Mouse (Mus musculus) lung, embryonic 16.5 days (tissue): ENCODE data around the gene Dap. TPM values are rescaled to one million over a fixed set of nuclear protein-coding genes. Genes with fewer than 3 reads are reported as not detected.

ENCODE experiments used
- ATAC-seq: fragments of 200-750 bp; cut with Nextera tagmentation; 2 replicates; pipeline ENCODE4 v1.8.0; 2017; ENCODE audit warnings: low read depth, mild to moderate bottlenecking, moderate library complexity
- H3K27ac ChIP-seq: fragments of 300-500 bp; sonication (generic); 2 replicates; pipeline ENCODE4 v1.5.1; 2014; ENCODE audit warnings: mild to moderate bottlenecking, control low read depth, low read length
- H3K27me3 ChIP-seq: fragments of 300-500 bp; sonication (generic); 2 replicates; pipeline ENCODE4 v1.6.1; 2014; ENCODE audit warnings: low read depth, low read length, mixed read lengths; ENCODE audit not compliant: control insufficient read depth, insufficient read depth
- H3K36me3 ChIP-seq: fragments of 300-500 bp; sonication (generic); 2 replicates; pipeline ENCODE4 v1.6.1; 2014; ENCODE audit warnings: low read length; ENCODE audit not compliant: control insufficient read depth, insufficient read depth
- H3K4me1 ChIP-seq: fragments of 300-500 bp; sonication (generic); replicated peaks from 2 replicates; pipeline ENCODE4 v1.6.1; 2014; ENCODE audit warnings: low read length, mixed read lengths; ENCODE audit not compliant: control insufficient read depth, insufficient read depth
- H3K4me2 ChIP-seq: fragments of 300-500 bp; sonication (generic); 2 replicates; pipeline ENCODE4 v1.6.1; 2014; ENCODE audit warnings: low read depth, low read length, control low read depth
- H3K4me3 ChIP-seq: fragments of 300-500 bp; sonication (generic); 2 replicates; pipeline ENCODE4 v1.5.1; 2014; ENCODE audit warnings: mild to moderate bottlenecking, low read length, control low read depth
- H3K9ac ChIP-seq: fragments of 300-500 bp; sonication (generic); 2 replicates; pipeline ENCODE4 v1.6.1; 2014; ENCODE audit warnings: low read length, control low read depth
- H3K9me3 ChIP-seq: fragments of 300-500 bp; sonication (generic); 2 replicates; pipeline ENCODE4 v1.6.1; 2016; ENCODE audit warnings: low read length; ENCODE audit not compliant: control insufficient read depth
- WGBS: fragments of 180-500 bp; shearing (Covaris S2); extraction: QIAGEN DNeasy Blood & Tissue Kit; methylation state at CpG from one replicate; pipeline ENCODE4 v1.1.7; 2014; 5-methylcytosine and 5-hydroxymethylcytosine counted together
- polyA plus RNA-seq: library from polyadenylated mRNA; unstranded; fragments of >200 nt; fragmentation: Nextera tagmentation; extraction: Ambion mirVana; gene quantifications from 2 replicates; pipeline ENCODE4 v1.2.1, GENCODE M21; 2015

Dap gene
- polyA plus RNA-seq, 1 experiment from 2014 or later, result 93.4 TPM

DNA sequence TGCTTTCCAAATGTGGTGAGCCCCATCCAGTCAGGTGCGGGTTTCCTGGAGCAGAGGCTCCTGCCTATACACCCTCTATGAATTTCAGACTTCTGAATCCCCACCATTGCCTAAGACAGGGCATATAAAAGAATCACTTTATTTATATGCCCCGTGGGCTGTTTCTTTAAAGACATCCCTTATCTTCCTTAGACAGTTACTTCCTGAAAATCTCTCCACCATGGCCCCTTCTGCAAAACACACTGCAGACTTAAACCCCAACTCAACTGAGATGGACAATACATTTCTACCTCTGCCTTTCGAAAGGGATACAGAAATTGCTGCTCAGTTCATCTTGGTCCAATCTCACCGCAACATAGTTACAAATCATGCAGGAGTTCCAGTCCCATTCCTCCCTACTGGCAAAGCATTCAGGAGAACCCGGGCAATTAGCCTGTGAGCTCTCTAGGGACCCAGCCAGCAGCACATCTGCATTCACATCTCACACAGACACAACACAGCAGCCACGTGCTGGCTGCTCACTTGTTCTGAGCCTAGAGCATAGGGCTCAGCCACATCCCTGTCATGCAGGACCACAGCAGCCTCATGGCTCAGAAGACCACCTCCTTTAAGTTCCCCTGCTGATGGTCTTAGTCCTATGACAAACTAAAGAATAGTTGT lies 75.3 kb downstream of the Dap start:
- no peaks in the 10 kb centered on the region for H3K9me3 ChIP-seq
- ATAC-seq, result no peak
- H3K4me2 ChIP-seq, result no peak overlapping the region
- peaks cover 20% of the 10 kb centered on the region for H3K27me3 ChIP-seq
- peaks cover 4% of the 10 kb centered on the region for H3K4me1 ChIP-seq
- WGBS, result 64% methylated on average over 6 of the region's 6 CpGs
- H3K27ac ChIP-seq, result no peak overlapping the region
- no peak overlapping the region for H3K4me3 ChIP-seq
- no peaks in the 10 kb centered on the region for H3K36me3 ChIP-seq
- no peak overlapping the region for H3K9ac ChIP-seq

DNA sequence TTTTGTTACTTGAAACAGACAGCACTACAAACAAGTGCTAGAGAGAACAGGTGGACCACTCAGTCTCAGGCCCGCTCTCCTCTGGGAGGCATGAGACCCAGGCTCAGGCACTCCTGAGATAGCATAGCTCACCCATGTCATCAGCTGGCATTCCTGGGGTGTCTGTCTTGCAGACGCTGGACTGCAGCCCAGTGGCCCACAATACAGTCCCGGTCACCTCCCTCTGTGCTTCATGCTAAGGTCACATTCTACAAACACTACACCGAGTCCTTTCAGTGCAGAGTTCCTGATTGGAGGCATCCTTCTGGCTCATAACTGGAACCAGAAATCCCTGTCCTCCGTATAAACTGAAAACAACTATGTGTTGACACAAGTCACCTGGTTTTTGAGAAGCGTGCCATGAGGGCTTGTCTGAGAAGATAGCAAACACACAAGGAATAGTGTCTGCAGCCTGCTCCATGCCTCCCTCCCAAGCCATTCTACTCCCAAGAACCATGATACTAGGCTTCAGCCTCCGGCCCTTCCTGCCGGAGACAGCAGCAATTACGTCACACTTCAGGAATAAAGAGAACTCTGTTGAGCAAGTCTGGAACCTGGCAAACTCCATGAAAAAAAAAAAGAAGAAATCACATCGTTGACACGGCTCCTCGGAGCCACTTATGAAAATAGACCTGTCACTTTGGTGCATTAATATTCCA lies 78.3 kb downstream of the Dap start:
- no peak overlapping the region for H3K27ac ChIP-seq
- H3K4me3 ChIP-seq, result no peak overlapping the region
- H3K4me1 ChIP-seq, result peaks cover 4% of the 10 kb centered on the region
- WGBS, result 16% methylated on average over 12 of the region's 12 CpGs
- no peaks in the 10 kb centered on the region for H3K36me3 ChIP-seq
- ATAC-seq, result 0 out of 2 replicates have a peak, but pooled peaks have one; percentile 41
- H3K9ac ChIP-seq, result no peak overlapping the region
- H3K9me3 ChIP-seq, result no peaks in the 10 kb centered on the region
- peaks cover 6% of the 10 kb centered on the region for H3K27me3 ChIP-seq
- no peak overlapping the region for H3K4me2 ChIP-seq

DNA sequence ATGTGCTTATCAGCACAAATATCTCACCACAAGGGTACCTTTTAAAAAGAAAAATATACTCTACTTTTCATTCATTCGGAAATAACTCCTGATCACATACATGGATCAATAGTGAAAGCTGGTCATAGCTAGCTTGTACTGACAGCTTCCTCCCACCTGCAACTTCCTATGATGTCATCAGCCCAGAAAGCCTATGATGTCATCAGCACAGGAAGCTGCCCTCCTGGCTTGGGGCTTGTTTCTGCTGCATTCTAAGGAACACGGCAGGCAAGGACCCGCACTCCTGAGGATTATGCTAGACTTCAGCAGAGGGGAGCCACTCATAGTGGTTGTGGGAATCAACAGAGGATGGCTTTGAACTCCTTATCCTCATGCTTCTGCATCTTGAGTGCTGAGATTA lies 80.2 kb downstream of the Dap start:
- H3K27ac ChIP-seq, result no peak overlapping the region
- ATAC-seq, result no peak
- no peak overlapping the region for H3K4me2 ChIP-seq
- H3K9me3 ChIP-seq, result no peaks in the 10 kb centered on the region
- H3K36me3 ChIP-seq, result no peaks in the 10 kb centered on the region
- peaks cover 4% of the 10 kb centered on the region for H3K4me1 ChIP-seq
- no peak overlapping the region for H3K4me3 ChIP-seq
- WGBS, result 68% methylated on average over 3 of the region's 3 CpGs
- H3K27me3 ChIP-seq, result no peaks in the 10 kb centered on the region
- no peak overlapping the region for H3K9ac ChIP-seq

DNA sequence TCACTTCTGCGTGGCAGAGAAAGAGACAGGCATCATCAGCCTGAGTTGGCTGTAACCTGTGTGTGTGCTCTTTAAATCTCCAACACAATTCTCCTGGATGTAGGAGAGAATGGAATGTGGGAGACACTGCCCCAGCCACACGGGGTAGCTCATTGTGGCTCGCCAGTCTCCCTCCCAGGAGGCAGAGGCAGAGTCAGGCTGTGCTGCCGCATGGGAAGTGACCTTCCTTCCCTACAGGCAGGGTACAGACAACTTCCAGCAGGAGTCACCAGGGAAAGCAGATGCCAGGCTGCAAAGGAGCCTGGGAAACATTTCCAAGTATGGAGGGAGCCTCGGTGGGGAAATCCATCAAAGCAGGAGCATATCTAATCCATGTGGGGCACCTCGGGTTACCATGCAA lies 81.1 kb downstream of the Dap start:
- H3K27me3 ChIP-seq, result no peaks in the 10 kb centered on the region
- ATAC-seq, result no peak
- 46% methylated on average over 6 of the region's 6 CpGs for WGBS

DNA sequence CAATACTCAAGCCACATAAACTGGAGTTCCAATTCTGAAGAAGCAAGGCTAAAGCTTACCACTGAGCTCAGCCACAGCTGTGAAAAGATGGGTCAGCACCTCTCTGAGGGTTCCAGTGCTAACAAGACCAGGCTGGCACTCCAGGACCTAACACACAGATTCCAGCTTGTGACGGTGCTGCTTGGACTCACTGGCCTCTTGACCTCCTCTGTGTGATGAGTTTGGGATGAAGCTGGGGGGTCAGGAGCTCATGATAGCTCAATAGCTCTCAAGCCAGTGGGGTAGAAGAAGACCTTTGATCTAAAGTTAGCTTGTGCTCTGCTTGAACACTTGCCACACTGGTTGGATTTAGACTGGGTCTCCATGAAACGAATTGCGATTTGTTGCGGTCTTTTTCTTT lies 82.6 kb downstream of the Dap start:
- no peak overlapping the region for H3K4me2 ChIP-seq
- no peaks in the 10 kb centered on the region for H3K9me3 ChIP-seq
- H3K4me3 ChIP-seq, result no peak overlapping the region
- no peaks in the 10 kb centered on the region for H3K27me3 ChIP-seq
- no peak overlapping the region for H3K9ac ChIP-seq
- H3K4me1 ChIP-seq, result peaks cover 4% of the 10 kb centered on the region
- WGBS, result 79% methylated on average over 4 of the region's 4 CpGs
- H3K36me3 ChIP-seq, result no peaks in the 10 kb centered on the region
- no peak overlapping the region for H3K27ac ChIP-seq
- ATAC-seq, result no peak

More for the DNA sequence above, 81.1 kb downstream of the Dap start:
- no peak overlapping the region for H3K4me2 ChIP-seq
- peaks cover 4% of the 10 kb centered on the region for H3K4me1 ChIP-seq
- no peak overlapping the region for H3K27ac ChIP-seq
- H3K36me3 ChIP-seq, result no peaks in the 10 kb centered on the region
- no peak overlapping the region for H3K4me3 ChIP-seq
- no peaks in the 10 kb centered on the region for H3K9me3 ChIP-seq
- H3K9ac ChIP-seq, result no peak overlapping the region

DNA sequence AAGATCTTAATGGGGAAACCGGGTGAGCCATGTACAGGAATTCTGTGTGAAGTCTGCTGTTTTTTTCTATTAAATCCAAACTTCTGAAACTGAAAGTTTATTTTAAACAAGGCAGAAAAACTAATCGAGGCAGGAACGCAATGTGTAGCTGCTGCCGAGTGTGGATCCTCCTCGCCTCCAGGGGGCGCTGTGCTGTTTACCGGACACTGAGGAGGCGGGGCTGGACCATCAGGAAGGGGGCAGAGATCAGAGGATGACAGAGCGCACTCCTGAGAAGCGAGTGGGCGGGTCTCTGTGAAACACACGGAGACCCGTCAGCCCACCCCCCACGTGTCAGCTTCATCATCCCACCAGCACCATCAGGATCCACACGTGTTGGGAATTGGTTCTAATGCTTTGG lies 85.4 kb downstream of the Dap start:
- no peak overlapping the region for H3K4me2 ChIP-seq
- H3K4me1 ChIP-seq, result no peaks in the 10 kb centered on the region
- H3K27ac ChIP-seq, result no peak overlapping the region
- no peaks in the 10 kb centered on the region for H3K9me3 ChIP-seq
- 72% methylated on average over 15 of the region's 15 CpGs for WGBS
- H3K4me3 ChIP-seq, result no peak overlapping the region
- H3K9ac ChIP-seq, result no peak overlapping the region
- no peaks in the 10 kb centered on the region for H3K36me3 ChIP-seq
- no peaks in the 10 kb centered on the region for H3K27me3 ChIP-seq
- ATAC-seq, result no peak

DNA sequence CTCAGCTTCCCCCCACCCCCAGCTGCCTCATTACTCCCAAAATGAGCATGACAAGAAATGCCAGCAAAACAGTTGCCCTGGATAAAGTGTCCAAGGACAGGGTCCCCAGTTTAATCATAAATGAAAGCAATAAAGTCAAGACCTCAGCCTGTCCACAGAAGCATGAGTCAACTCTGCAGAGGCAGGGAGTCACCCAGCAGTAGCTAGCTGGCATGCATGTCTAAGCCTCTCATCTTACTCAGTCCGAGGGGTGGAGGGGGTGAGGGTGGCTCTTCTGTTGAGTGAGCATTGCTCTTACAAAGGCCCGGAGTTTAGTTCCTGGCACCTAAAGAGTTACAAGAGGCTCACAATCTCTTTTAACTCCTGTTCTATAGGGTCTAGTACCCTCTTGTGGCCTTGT lies 87.9 kb downstream of the Dap start:
- no peak for ATAC-seq
- H3K4me1 ChIP-seq, result no peaks in the 10 kb centered on the region
- H3K4me3 ChIP-seq, result no peak overlapping the region
- H3K36me3 ChIP-seq, result no peaks in the 10 kb centered on the region
- H3K9ac ChIP-seq, result no peak overlapping the region
- H3K27ac ChIP-seq, result no peak overlapping the region
- no peaks in the 10 kb centered on the region for H3K27me3 ChIP-seq
- H3K4me2 ChIP-seq, result no peak overlapping the region
- WGBS, result 70% methylated on average over 2 of the region's 2 CpGs
- H3K9me3 ChIP-seq, result 0 out of 2 replicates have a peak, but pooled peaks cover under 1% of the 10 kb centered on the region

DNA sequence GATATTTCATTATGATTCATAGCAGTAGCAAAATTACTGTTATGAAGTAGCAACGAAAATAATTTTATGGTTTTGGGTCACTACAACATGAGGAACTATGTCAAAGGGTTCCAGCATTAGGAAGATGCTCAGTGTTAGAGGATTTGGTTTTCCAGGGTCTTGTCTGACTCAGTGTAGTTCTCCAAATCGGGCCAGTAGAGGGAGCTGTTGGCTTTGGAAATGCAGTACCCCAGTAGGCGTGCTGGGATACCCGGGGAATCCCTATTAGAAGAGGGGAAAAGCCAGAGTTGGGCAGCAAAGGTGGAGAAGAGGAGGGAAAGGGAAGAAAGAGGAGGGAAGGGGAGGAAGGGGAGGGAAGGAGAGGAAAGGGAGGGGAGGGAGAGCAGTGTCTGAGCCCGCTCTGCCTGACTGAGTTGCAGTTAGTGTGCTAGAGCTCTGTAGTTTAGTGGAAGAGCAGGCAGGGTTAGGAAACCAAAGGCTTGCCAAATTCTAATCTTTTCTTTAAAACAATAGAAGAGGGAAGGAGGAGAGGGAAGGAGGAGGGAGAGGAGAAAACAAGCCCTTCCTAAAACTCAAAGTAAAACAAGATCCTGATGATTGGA lies 91.6 kb downstream of the Dap start:
- ATAC-seq, result peak; percentile 78
- no peaks in the 10 kb centered on the region for H3K36me3 ChIP-seq
- H3K9me3 ChIP-seq, result peaks cover 3% of the 10 kb centered on the region; the same call in 1 of the 2 replicates
- H3K4me3 ChIP-seq, result no peak overlapping the region
- H3K4me1 ChIP-seq, result 0 out of 2 replicates have a peak, but pooled peaks cover 7% of the 10 kb centered on the region
- no peak overlapping the region for H3K9ac ChIP-seq
- no peak overlapping the region for H3K27ac ChIP-seq
- 6% methylated on average over 5 of the region's 5 CpGs for WGBS
- H3K4me2 ChIP-seq, result no peak overlapping the region
- no peaks in the 10 kb centered on the region for H3K27me3 ChIP-seq

DNA sequence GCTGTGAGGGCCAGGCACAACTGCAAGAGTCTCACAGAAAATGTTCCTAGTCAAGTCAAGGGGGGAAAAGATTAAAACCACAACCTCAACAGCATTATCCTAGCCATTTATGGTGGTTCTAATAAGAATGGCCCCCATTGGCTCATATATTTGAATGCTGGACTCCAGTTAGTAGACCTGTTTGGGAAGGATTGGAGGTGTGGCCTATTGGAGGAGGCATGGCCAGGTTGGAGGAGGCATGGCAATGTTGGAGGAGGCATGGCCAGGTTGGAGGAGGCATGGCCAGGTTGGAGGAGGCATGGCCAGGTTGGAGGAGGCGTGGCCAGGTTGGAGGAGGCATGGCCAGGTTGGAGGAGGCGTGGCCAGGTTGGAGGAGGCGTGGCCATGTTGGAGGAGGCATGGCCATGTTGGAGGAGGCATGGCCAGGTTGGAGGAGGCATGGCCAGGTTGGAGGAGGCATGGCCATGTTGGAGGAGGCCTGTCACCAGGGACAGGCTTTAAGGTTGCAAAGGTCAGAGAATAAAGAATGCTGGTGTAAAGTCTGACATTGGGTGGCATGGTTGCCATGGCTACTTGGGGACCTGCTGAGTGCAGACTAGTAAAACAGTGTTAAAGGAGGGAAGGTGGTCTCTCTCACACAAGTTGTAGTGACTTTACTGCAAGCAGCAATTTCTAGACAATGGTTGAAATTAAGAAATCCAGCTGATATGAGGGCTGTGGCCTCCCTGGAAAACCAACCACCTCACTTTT lies 93.1 kb downstream of the Dap start:
- H3K4me3 ChIP-seq, result no peak overlapping the region
- H3K36me3 ChIP-seq, result no peaks in the 10 kb centered on the region
- H3K4me1 ChIP-seq, result 0 out of 2 replicates have a peak, but pooled peaks cover 7% of the 10 kb centered on the region
- H3K9ac ChIP-seq, result no peak overlapping the region
- 87% methylated on average over 3 of the region's 3 CpGs for WGBS
- H3K27me3 ChIP-seq, result no peaks in the 10 kb centered on the region
- peaks cover 3% of the 10 kb centered on the region; the same call in 1 of the 2 replicates for H3K9me3 ChIP-seq
- peak overlapping the region; percentile 46; the same call in 1 of the 2 replicates for H3K27ac ChIP-seq
- no peak overlapping the region for H3K4me2 ChIP-seq
- no peak for ATAC-seq
